Comparison of ENCODE assay signal across 13 mouse cellular contexts in the genomic region with DNA sequence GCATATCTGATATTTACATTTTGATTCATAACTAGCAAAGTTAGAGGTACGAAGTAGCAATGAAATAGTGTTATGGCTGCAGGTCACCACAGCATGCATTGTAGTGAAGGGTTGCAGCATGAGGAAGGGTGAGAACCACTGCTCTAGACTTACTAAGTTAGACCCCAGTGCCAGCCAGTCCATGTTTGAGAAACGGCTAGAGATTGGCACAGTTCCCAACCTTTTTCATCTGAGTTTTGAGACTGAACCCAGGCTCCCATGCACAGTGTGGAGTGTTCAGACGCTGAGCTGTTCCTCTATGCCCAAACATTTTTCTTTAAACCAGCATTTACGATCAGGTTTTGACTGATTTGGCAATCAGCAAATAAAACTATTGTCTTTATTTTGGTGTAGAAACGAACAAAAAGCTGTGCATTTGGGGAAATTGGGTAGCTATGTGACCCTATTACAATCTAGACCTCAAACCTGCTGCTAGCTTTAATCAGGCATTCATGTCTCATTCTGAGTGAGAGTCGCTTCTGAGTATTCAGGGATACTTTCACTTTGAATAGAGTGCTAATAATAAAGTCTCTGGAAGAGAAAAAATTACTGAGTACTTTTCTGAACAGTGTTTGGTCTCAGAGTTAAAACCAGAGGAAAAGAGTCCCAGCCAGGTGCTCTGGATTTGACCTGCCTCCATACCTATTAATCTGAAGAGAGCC.
DNase-seq lines count a peak whose midpoint lies in the region; ATAC-seq lines count a peak whose summit lies in the region.
"Had no signal": no experiment of that assay in that cellular context is flagged by ENCODE, and none has a peak within 500 bp of the region (broad histone marks: within the 10 kb centered on the region; RNA-seq: fewer than 3 reads in every experiment).

No protein-coding gene starts in this region.

- H3K4me1 ChIP-seq in heart, embryonic 15.5 days (replicated peaks): peaks cover 15% of the 10 kb centered on the region
- H3K4me1 ChIP-seq: hindbrain, embryonic 10.5 days; kidney, embryonic 15.5 days; limb, embryonic 15.5 days; stomach, embryonic 15.5 days had no signal

- WGBS in heart, embryonic 15.5 days: 62% methylated on average over 6 of the region's 6 CpGs
- 23% methylated on average over 6 of the region's 6 CpGs for WGBS in macrophage (ENCODE audit: missing documents)

- no peak overlapping the region for H3K4me3 ChIP-seq in heart, embryonic 15.5 days
- H3K4me3 ChIP-seq in macrophage (ENCODE audit: inconsistent target): peak overlapping the region; percentile 3; the same call in 1 of the 2 replicates
- H3K4me3 ChIP-seq: hindbrain, embryonic 10.5 days; kidney, embryonic 15.5 days; limb, embryonic 15.5 days; stomach, embryonic 15.5 days had no signal

- H3K27ac ChIP-seq in heart, embryonic 15.5 days: peak overlapping the region; percentile 26
- no peak overlapping the region for H3K27ac ChIP-seq in macrophage
- H3K27ac ChIP-seq: hindbrain, embryonic 10.5 days; kidney, embryonic 15.5 days; limb, embryonic 15.5 days; stomach, embryonic 15.5 days had no signal

- H3K27me3 ChIP-seq in heart, embryonic 15.5 days: no peaks in the 10 kb centered on the region
- H3K27me3 ChIP-seq: kidney, embryonic 15.5 days; limb, embryonic 15.5 days; stomach, embryonic 15.5 days had no signal

- H3K9ac ChIP-seq in heart, embryonic 15.5 days: no peak overlapping the region
- H3K9ac ChIP-seq: kidney, embryonic 15.5 days; limb, embryonic 15.5 days; stomach, embryonic 15.5 days had no signal

- DNase-seq in heart, postnatal 14 days: no peak
- DNase-seq in lung, postnatal 36 days: peak; percentile 12
- no peak for DNase-seq in lung, postnatal 4 days
- DNase-seq in brain, adult 2 months (ENCODE audit: low read depth, low spot score): peak; percentile 45
- no peak for DNase-seq in yolk sac, embryonic 10.5 days (ENCODE audit: low spot score)
- DNase-seq: right cerebral cortex, postnatal 4 days had no signal

- H3K9me3 ChIP-seq in heart, embryonic 15.5 days (replicated peaks): no peaks in the 10 kb centered on the region
- H3K9me3 ChIP-seq: hindbrain, embryonic 10.5 days; kidney, embryonic 15.5 days; limb, embryonic 15.5 days; stomach, embryonic 15.5 days had no signal

- no peak for ATAC-seq in heart, embryonic 15.5 days (replicated peaks; ENCODE audit: insufficient number of reproducible peaks, insufficient read depth, low FRiP score, low read depth)
- no peak for ATAC-seq in CD4-positive, CD25-positive, alpha-beta regulatory T cell, adult 4 months

- no peaks in the 10 kb centered on the region for H3K79me2 ChIP-seq in macrophage (ENCODE audit: inconsistent target)

- intact Hi-C loops in heart, postnatal 14 days (cut with DNase I): no loop called here

- H3K36me3 ChIP-seq in heart, embryonic 15.5 days: no peaks in the 10 kb centered on the region
- H3K36me3 ChIP-seq in macrophage (ENCODE audit: inconsistent target): no peaks in the 10 kb centered on the region
- H3K36me3 ChIP-seq: stomach, embryonic 15.5 days had no signal

- H3K4me2 ChIP-seq in heart, embryonic 15.5 days: peak overlapping the region; percentile 24
- H3K4me2 ChIP-seq: kidney, embryonic 15.5 days; limb, embryonic 15.5 days; stomach, embryonic 15.5 days had no signal

Comparison
In these comparisons a context has a peak if more than half of its experiments do, and no peak if none do; other contexts are left out.
1. DNase-seq: peak in lung, postnatal 36 days (single experiment) and brain, adult 2 months (single experiment); none in heart, postnatal 14 days (0 of 2), lung, postnatal 4 days (0 of 2) and yolk sac, embryonic 10.5 days (single experiment).